Mouse (Mus musculus): ENCODE data around the gene Pecam1.

GRCm38 (mm10) chr11:106670266-106670665, 80.2 kb downstream of the Pecam1 start:
- TF ChIP-seq CTCF (IDR thresholded peaks at IDR 0.05; ENCODE audit: low read depth) (no peak), EP300 (optimal IDR thresholded peaks at IDR 0.05) (no peak)
